Mouse (Mus musculus) forebrain, postnatal 0 days (tissue): ENCODE data around the gene Fmo6. TPM values are rescaled to one million over a fixed set of nuclear protein-coding genes. Genes with fewer than 3 reads are reported as not detected.

Experiments used
- ATAC-seq: fragments of 200-750 bp; cut with Nextera tagmentation; 2 replicates; pipeline ENCODE4 v1.8.0; 2017; ENCODE audit warnings: mild to moderate bottlenecking, moderate library complexity
- DNase-seq: peaks from one replicate; pipeline ENCODE4 v3.0.0-alpha.2; 2015
- H3K27ac ChIP-seq: fragments of 300-500 bp; sonication (generic); 2 replicates; pipeline ENCODE4 v1.5.1; 2014; ENCODE audit warnings: low read depth, mild to moderate bottlenecking, antibody characterized with exemption, low read length, moderate library complexity, mixed read lengths
- H3K27me3 ChIP-seq: fragments of 300-500 bp; sonication (generic); 2 replicates; pipeline ENCODE4 v1.6.1; 2014; ENCODE audit warnings: mild to moderate bottlenecking, low read length, mixed read lengths; ENCODE audit not compliant: insufficient read depth
- H3K36me3 ChIP-seq: fragments of 300-500 bp; sonication (generic); 2 replicates; pipeline ENCODE4 v1.6.1; 2014; ENCODE audit warnings: mild to moderate bottlenecking, moderate library complexity; ENCODE audit not compliant: insufficient read depth
- H3K4me1 ChIP-seq: fragments of 300-500 bp; sonication (generic); 2 replicates; pipeline ENCODE4 v1.6.1; 2014; ENCODE audit warnings: antibody characterized with exemption; ENCODE audit not compliant: insufficient read depth
- H3K4me2 ChIP-seq: fragments of 300-500 bp; sonication (generic); 2 replicates; pipeline ENCODE4 v1.6.1; 2014; ENCODE audit warnings: low read depth, mild to moderate bottlenecking, moderate library complexity
- H3K4me3 ChIP-seq: fragments of 300-500 bp; sonication (generic); 2 replicates; pipeline ENCODE4 v1.5.1; 2014; ENCODE audit warnings: low read depth, low read length, mixed read lengths
- H3K9ac ChIP-seq: fragments of 300-500 bp; sonication (generic); 2 replicates; pipeline ENCODE4 v1.6.1; 2014; ENCODE audit warnings: mild to moderate bottlenecking
- H3K9me3 ChIP-seq: fragments of 300-500 bp; sonication (generic); 2 replicates; pipeline ENCODE4 v1.6.1; 2016; ENCODE audit warnings: low read length
- CTCF ChIP-seq: sonication (generic); IDR thresholded peaks from 2 replicates; pipeline ENCODE4 v1.5.1; 2016; ENCODE audit warnings: antibody characterized with exemption, control low read depth, low read depth
- WGBS: fragments of 180-500 bp; shearing (Covaris S2); extraction: QIAGEN DNeasy Blood & Tissue Kit; methylation state at CpG from one replicate; pipeline ENCODE4 v1.1.7; 2014; 5-methylcytosine and 5-hydroxymethylcytosine counted together
- polyA plus RNA-seq: library from polyadenylated mRNA; unstranded; fragments of >200 nt; fragmentation: Nextera tagmentation; extraction: Ambion mirVana; gene quantifications from 2 replicates; pipeline ENCODE4 v1.2.1, GENCODE M21; 2015
- total RNA-seq: library from RNA; depleted of rRNA; stranded (reverse); fragments of >200 nt; gene quantifications from 2 replicates; pipeline ENCODE4 v1.2.3, GENCODE M21; 2014

Fmo6 gene
- total and polyA plus RNA-seq, 2 experiments from 2014 or later = not detected

GRCm38 (mm10) chr1:162916661-162917060 is 20.7 kb downstream of the Fmo6 start:
- WGBS = 82% methylated on average over 8 of the region's 8 CpGs
- Histone ChIP-seq H3K4me2 (no peak overlapping the region), H3K4me1 (no peaks in the 10 kb centered on the region), H3K27ac (no peak overlapping the region), H3K9me3 (no peaks in the 10 kb centered on the region), H3K27me3 (no peaks in the 10 kb centered on the region), H3K4me3 (no peak overlapping the region), H3K36me3 (no peaks in the 10 kb centered on the region), H3K9ac (no peak overlapping the region)
- DNase-seq (no peak), ATAC-seq (no peak)
- TF ChIP-seq CTCF = no peak

DNA sequence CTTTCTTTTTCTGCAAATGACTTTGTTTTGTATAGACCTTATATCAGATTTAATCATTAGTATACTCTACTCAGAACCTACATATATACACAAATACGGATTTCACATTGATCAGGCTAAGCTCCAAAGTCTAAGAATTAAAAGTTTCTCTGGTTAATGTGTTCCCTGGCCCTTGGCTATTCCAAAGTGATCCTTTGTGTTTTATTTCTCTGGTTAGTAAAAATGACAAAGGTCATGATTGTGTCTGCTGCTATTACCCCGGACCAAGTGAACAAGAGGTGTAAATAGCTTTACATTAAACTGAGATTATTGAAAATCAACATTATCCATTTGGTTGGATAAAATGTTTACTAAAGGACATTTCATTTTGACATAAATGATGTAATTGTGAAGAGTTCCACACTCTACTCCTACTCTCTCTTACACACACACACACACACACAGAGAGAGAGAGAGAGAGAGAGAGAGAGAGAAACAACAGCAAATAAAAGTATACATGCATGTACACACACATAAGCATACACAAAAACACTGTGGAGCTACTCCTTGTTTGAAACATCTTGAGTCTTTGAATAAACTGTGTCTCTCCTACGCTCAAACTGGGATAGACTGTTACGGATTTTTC is 22.3 kb downstream of the Fmo6 start:
- no peaks in the 10 kb centered on the region for H3K27me3 ChIP-seq
- H3K4me1 ChIP-seq = no peaks in the 10 kb centered on the region
- no peak overlapping the region for H3K4me2 ChIP-seq
- no peak for TF ChIP-seq CTCF
- 86% methylated on average over 4 of the region's 4 CpGs for WGBS
- no peaks in the 10 kb centered on the region for H3K9me3 ChIP-seq
- H3K9ac ChIP-seq = no peak overlapping the region
- no peaks in the 10 kb centered on the region for H3K36me3 ChIP-seq
- H3K4me3 ChIP-seq = no peak overlapping the region
- DNase-seq = no peak
- no peak for ATAC-seq
- no peak overlapping the region for H3K27ac ChIP-seq

- DNase-seq = no peak
- no peak for ATAC-seq
- TF ChIP-seq CTCF = no peak
- Histone ChIP-seq H3K9ac (no peak overlapping the region), H3K36me3 (no peaks in the 10 kb centered on the region), H3K4me3 (no peak overlapping the region), H3K27me3 (no peaks in the 10 kb centered on the region), H3K9me3 (no peaks in the 10 kb centered on the region), H3K4me1 (no peaks in the 10 kb centered on the region), H3K4me2 (no peak overlapping the region), H3K27ac (no peak overlapping the region)
These were observed 25.2 kb downstream of the Fmo6 start for GRCm38 (mm10) chr1:162912085-162912484.

DNA sequence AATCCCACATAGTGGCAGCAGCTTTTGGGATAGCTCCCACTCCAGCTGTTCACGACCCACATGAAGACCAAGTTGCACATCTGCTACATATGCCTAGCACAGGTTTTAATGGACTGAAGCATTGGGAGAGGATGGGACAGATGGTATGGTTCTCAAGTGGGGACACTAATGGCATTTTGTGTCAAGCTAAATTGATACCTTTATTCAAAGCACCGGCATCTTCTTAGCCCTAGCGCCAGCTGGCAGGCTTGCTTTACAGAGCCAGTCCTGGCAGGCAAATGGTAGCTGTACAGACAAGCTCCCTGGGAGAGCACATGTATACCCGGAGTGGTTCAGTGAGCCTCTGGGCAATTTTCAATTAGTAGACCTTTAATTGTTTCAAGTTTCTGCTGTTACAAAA is 35.4 kb downstream of the Fmo6 start:
- ATAC-seq (no peak), DNase-seq (no peak)
- no peak overlapping the region for H3K9ac ChIP-seq
- H3K27me3 ChIP-seq = no peaks in the 10 kb centered on the region
- WGBS = 36% methylated on average over 4 of the region's 4 CpGs
- H3K4me3 ChIP-seq = no peak overlapping the region
- H3K4me2 ChIP-seq = no peak overlapping the region
- H3K4me1 ChIP-seq = no peaks in the 10 kb centered on the region
- no peaks in the 10 kb centered on the region for H3K36me3 ChIP-seq
- H3K9me3 ChIP-seq = no peaks in the 10 kb centered on the region
- H3K27ac ChIP-seq = no peak overlapping the region
- TF ChIP-seq CTCF = no peak

DNA sequence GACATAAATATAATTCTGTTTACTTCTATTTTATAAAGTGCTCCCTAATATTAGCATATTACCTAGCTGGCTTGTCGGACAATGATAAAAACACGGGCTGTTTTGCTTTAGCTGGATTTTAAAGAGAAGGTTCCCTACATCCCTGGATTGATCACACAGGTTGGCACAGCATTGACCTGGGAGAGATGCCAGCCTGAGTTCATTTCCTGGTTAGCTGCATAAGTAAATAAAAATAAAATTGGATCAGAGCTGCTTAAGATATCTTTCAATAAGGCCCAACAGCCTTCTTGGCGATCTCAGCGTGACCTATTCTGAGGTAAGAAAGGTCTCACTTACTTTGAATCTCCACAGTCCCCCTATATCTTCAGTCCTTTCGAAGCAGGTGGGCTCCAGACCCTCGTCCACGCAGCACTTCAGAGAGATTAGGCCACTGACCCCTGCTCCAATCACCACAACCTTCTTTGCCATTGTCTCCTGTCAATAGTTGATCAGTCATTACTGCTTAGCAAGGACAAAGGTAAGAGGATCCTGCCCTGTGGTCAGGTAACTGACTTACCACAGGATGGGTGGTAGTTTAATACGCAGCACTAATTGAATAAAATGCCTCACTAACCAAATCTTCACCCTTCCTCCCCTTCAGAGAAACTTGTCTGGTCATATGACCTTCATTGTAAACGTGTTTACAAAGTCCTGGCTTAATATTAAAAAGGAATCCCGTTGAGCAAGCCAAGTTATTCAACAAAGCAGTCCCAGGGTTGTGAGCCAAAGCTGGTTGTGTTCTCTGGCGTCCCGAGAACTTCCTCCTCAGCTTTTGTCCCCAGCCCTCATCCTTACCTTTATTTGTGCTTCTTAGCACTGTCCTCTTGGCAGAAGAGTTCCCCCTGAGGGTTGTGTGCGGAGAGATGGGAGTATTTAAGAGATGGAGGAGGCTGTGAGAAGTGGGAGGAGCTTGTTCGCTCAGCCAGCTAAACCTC is 39.2 kb downstream of the Fmo6 start, which contains the start of gene Fmo2:
Gene Fmo2, minus strand, starts transcription at position 889 of the 974 bp plus-strand sequence.
- DNase-seq (no peak), ATAC-seq (no peak)
- Histone ChIP-seq H3K4me1 (no peaks in the 10 kb centered on the region), H3K27me3 (no peaks in the 10 kb centered on the region), H3K36me3 (no peaks in the 10 kb centered on the region), H3K9ac (no peak within 1 kb of the TSS), H3K9me3 (no peaks in the 10 kb centered on the region), H3K4me2 (no peak within 1 kb of the TSS), H3K4me3 (no peak within 1 kb of the TSS), H3K27ac (no peak within 1 kb of the TSS)
- 62% methylated on average over 14 of the region's 14 CpGs for WGBS
- no peak for TF ChIP-seq CTCF

- Histone ChIP-seq H3K4me1 (no peaks in the 10 kb centered on the region), H3K27me3 (no peaks in the 10 kb centered on the region), H3K4me3 (no peak overlapping the region), H3K36me3 (no peaks in the 10 kb centered on the region), H3K4me2 (no peak overlapping the region), H3K9ac (no peak overlapping the region), H3K9me3 (no peaks in the 10 kb centered on the region), H3K27ac (no peak overlapping the region)
- 44% methylated on average over 6 of the region's 6 CpGs for WGBS
- peak; percentile 34; the same call in 1 of the 2 replicates for ATAC-seq
- DNase-seq = peak; percentile 68
- peak; percentile 75 for TF ChIP-seq CTCF
These were observed 41.4 kb downstream of the Fmo6 start for GRCm38 (mm10) chr1:162895900-162896299.

GRCm38 (mm10) chr1:162893014-162893413 is 44.3 kb downstream of the Fmo6 start:
- H3K9ac ChIP-seq = no peak overlapping the region
- H3K9me3 ChIP-seq = no peaks in the 10 kb centered on the region
- ATAC-seq (no peak), DNase-seq (no peak)
- H3K4me3 ChIP-seq = no peak overlapping the region
- no peak overlapping the region for H3K27ac ChIP-seq
- TF ChIP-seq CTCF = no peak
- H3K4me2 ChIP-seq = no peak overlapping the region
- no peaks in the 10 kb centered on the region for H3K36me3 ChIP-seq
- no peaks in the 10 kb centered on the region for H3K27me3 ChIP-seq
- H3K4me1 ChIP-seq = no peaks in the 10 kb centered on the region
- 90% methylated on average over 6 of the region's 6 CpGs for WGBS
